Comparison of ENCODE assay signal across 37 mouse cellular contexts in genomic region chr2:152372661-152373060, GRCm38 (mm10). TPM values are rescaled to one million over a fixed set of nuclear protein-coding genes. Genes with fewer than 3 reads are reported as not detected.
"Had no signal": no experiment of that assay in that cellular context is flagged by ENCODE, and none has a peak within 500 bp of the region (broad histone marks: within the 10 kb centered on the region; RNA-seq: fewer than 3 reads in every experiment).

No protein-coding gene starts in this region.

- H3K4me2 ChIP-seq: limb, embryonic 12.5 days; limb, embryonic 13.5 days; limb, embryonic 15.5 days; liver, embryonic 11.5 days; liver, embryonic 12.5 days; liver, embryonic 13.5 days; liver, embryonic 15.5 days; lung, embryonic 14.5 days; lung, embryonic 15.5 days; midbrain, embryonic 12.5 days; midbrain, embryonic 13.5 days; midbrain, embryonic 15.5 days; neural tube, embryonic 12.5 days had no signal

- H3K9ac ChIP-seq: limb, embryonic 12.5 days; limb, embryonic 13.5 days; limb, embryonic 15.5 days; liver, embryonic 12.5 days; liver, embryonic 13.5 days; liver, embryonic 14.5 days; liver, embryonic 15.5 days; liver, postnatal 0 days; lung, embryonic 14.5 days; lung, embryonic 15.5 days; midbrain, embryonic 12.5 days; midbrain, embryonic 13.5 days; midbrain, embryonic 15.5 days; neural tube, embryonic 12.5 days had no signal

- H3K27me3 ChIP-seq: midbrain, embryonic 12.5 days; midbrain, embryonic 13.5 days; midbrain, embryonic 15.5 days had no signal

- ATAC-seq: liver, embryonic 12.5 days; liver, postnatal 0 days; lung, postnatal 0 days; midbrain, embryonic 13.5 days; midbrain, embryonic 15.5 days; midbrain, embryonic 16.5 days had no signal

- DNase-seq: left cerebral cortex, postnatal 4 days; liver; liver, embryonic 13.5 days; liver, postnatal 0 days; lung, adult 18-20 months; lung, adult 2 months; lung, embryonic 14.5 days; lung, postnatal 10 days; lung, postnatal 14 days; lung, postnatal 36 days; lung, postnatal 4 days; midbrain, embryonic 14.5 days had no signal

- H3K36me3 ChIP-seq: limb, embryonic 10.5 days; limb, embryonic 12.5 days; limb, embryonic 13.5 days; limb, embryonic 15.5 days; liver, embryonic 12.5 days; liver, embryonic 13.5 days; liver, embryonic 15.5 days; lung, embryonic 15.5 days; midbrain, embryonic 12.5 days; midbrain, embryonic 13.5 days; midbrain, embryonic 15.5 days; neural tube, embryonic 12.5 days had no signal

- H3K27ac ChIP-seq: left cerebral cortex, adult 2 months; limb, embryonic 10.5 days; limb, embryonic 12.5 days; limb, embryonic 13.5 days; limb, embryonic 15.5 days; liver, embryonic 12.5 days; liver, embryonic 13.5 days; liver, embryonic 14.5 days; liver, embryonic 15.5 days; lung, embryonic 15.5 days; macrophage; midbrain, embryonic 12.5 days; midbrain, embryonic 13.5 days; midbrain, embryonic 15.5 days; neural tube, embryonic 12.5 days had no signal

- H3K9me3 ChIP-seq: limb, embryonic 10.5 days; limb, embryonic 12.5 days; limb, embryonic 13.5 days; limb, embryonic 15.5 days; liver, embryonic 12.5 days; liver, embryonic 13.5 days; liver, embryonic 15.5 days; lung, embryonic 15.5 days; midbrain, embryonic 12.5 days; midbrain, embryonic 13.5 days; midbrain, embryonic 15.5 days; neural tube, embryonic 12.5 days had no signal

- H3K4me3 ChIP-seq: left cerebral cortex, adult 2 months; limb, embryonic 10.5 days; limb, embryonic 12.5 days; limb, embryonic 13.5 days; limb, embryonic 15.5 days; liver, embryonic 12.5 days; liver, embryonic 13.5 days; liver, embryonic 15.5 days; lung, embryonic 15.5 days; megakaryocyte, embryonic 14.5 days; midbrain, embryonic 12.5 days; midbrain, embryonic 13.5 days; midbrain, embryonic 15.5 days; myocyte; neural tube, embryonic 12.5 days had no signal

RNA-seq across cellular contexts. Expression of gene Nrsn2, which starts 3.8 kb away (rescaled TPM):
- total RNA-seq: liver, adult 2 months; megakaryocyte progenitor cell, adult 5-6 weeks; megakaryocyte, adult 5-6 weeks; megakaryocyte-erythroid progenitor cell, adult 5-6 weeks; monocyte, adult 5-6 weeks had no signal
- polyA plus RNA-seq: liver, adult 2 months; liver, embryonic 14.5 days; liver, embryonic 15.5 days; liver, embryonic 16.5 days; liver, postnatal 0 days; lung, adult 2 months; lung, embryonic 14.5 days; lung, postnatal 0 days; macrophage; myocyte had no signal

RNA-seq across cellular contexts. Expression of gene Sox12, which starts 25.2 kb away (rescaled TPM):
- total RNA-seq: monocyte, adult 5-6 weeks had no signal

RNA-seq across cellular contexts. Expression of gene Trib3, which starts 28.8 kb away (rescaled TPM):
- total RNA-seq: megakaryocyte progenitor cell, adult 5-6 weeks; monocyte, adult 5-6 weeks had no signal

RNA-seq across cellular contexts. Expression of gene Zcchc3, which starts 42.2 kb away (rescaled TPM):
- polyA plus RNA-seq: myocyte had no signal
